Comparison of ENCODE assay signal across 22 mouse cellular contexts in genomic region chr3:14950031-14950430, GRCm38 (mm10).
A peak's percentile ranks its signal among the peaks of the same experiment; 100 is the strongest.
DNase-seq lines count a peak whose midpoint lies in the region; ATAC-seq and TF ChIP-seq lines count a peak whose summit lies in the region.
"Had no signal": no experiment of that assay in that cellular context is flagged by ENCODE, and none has a peak within 500 bp of the region (broad histone marks: within the 10 kb centered on the region; RNA-seq: fewer than 3 reads in every experiment).

No protein-coding gene starts in this region.

- H3K9me3 ChIP-seq in midbrain, postnatal 0 days (ENCODE audit: low read length): no peaks in the 10 kb centered on the region
- no peaks in the 10 kb centered on the region for H3K9me3 ChIP-seq in midbrain, embryonic 16.5 days (replicated peaks; ENCODE audit: control insufficient read depth, low read length, poor library complexity, severe bottlenecking)
- H3K9me3 ChIP-seq in forebrain, embryonic 15.5 days: no peaks in the 10 kb centered on the region
- H3K9me3 ChIP-seq: heart, embryonic 10.5 days; limb, embryonic 10.5 days; liver, embryonic 15.5 days; lung, embryonic 15.5 days; neural tube, embryonic 15.5 days had no signal

- ATAC-seq in midbrain, postnatal 0 days (ENCODE audit: low FRiP score): no peak
- no peak for ATAC-seq in midbrain, embryonic 16.5 days
- ATAC-seq in forebrain, embryonic 15.5 days (replicated peaks): no peak; the same call in 1 of the 2 replicates
- ATAC-seq: intestine, postnatal 0 days had no signal

- 93% methylated on average over 2 of the region's 2 CpGs for WGBS in midbrain, postnatal 0 days
- WGBS in midbrain, embryonic 16.5 days: 91% methylated on average over 2 of the region's 2 CpGs
- 6% methylated on average over 2 of the region's 2 CpGs for WGBS in cerebellum, adult 2 months
- 80% methylated on average over 2 of the region's 2 CpGs for WGBS in forebrain, embryonic 15.5 days

- no peaks in the 10 kb centered on the region for H3K36me3 ChIP-seq in midbrain, postnatal 0 days (ENCODE audit: insufficient read depth, low read length)
- no peaks in the 10 kb centered on the region for H3K36me3 ChIP-seq in midbrain, embryonic 16.5 days (ENCODE audit: control insufficient read depth, insufficient read depth, low read length)
- H3K36me3 ChIP-seq in forebrain, embryonic 15.5 days: no peaks in the 10 kb centered on the region
- H3K36me3 ChIP-seq: heart, embryonic 10.5 days; limb, embryonic 10.5 days; liver, embryonic 15.5 days; lung, embryonic 15.5 days; neural tube, embryonic 15.5 days had no signal

- no peak overlapping the region for H3K4me2 ChIP-seq in midbrain, postnatal 0 days (ENCODE audit: low read depth, low read length, poor library complexity, severe bottlenecking)
- no peak overlapping the region for H3K4me2 ChIP-seq in midbrain, embryonic 16.5 days (ENCODE audit: low read length)
- no peak overlapping the region for H3K4me2 ChIP-seq in forebrain, embryonic 15.5 days (replicated peaks)
- H3K4me2 ChIP-seq: liver, embryonic 15.5 days; lung, embryonic 15.5 days; neural tube, embryonic 15.5 days had no signal

- DNase-seq in midbrain, postnatal 0 days (ENCODE audit: low spot score): peak; percentile 51
- peak; percentile 63 to 87 for DNase-seq in cerebellum, adult 2 months
- peak; percentile 75 to 78 for DNase-seq in cerebellum, postnatal 25 days
- DNase-seq in kidney, postnatal 36 days: no peak
- DNase-seq in urinary bladder, postnatal 10 days (ENCODE audit: low spot score): no peak
- DNase-seq: adrenal gland, adult 2 months; gastrocnemius, adult 2 months; heart, postnatal 4 days; kidney, postnatal 4 days; liver; lung, postnatal 4 days; midbrain, embryonic 14.5 days; thymus, adult 2 months had no signal

- H3K9ac ChIP-seq in midbrain, postnatal 0 days (replicated peaks; ENCODE audit: low read length, poor library complexity, severe bottlenecking): no peak overlapping the region
- no peak overlapping the region for H3K9ac ChIP-seq in midbrain, embryonic 16.5 days (ENCODE audit: low read depth, low read length)
- no peak overlapping the region for H3K9ac ChIP-seq in forebrain, embryonic 15.5 days (replicated peaks)
- H3K9ac ChIP-seq: liver, embryonic 15.5 days; lung, embryonic 15.5 days; neural tube, embryonic 15.5 days had no signal

- TF ChIP-seq CTCF in midbrain, postnatal 0 days (IDR thresholded peaks at IDR 0.05): no peak
- TF ChIP-seq CTCF in cerebellum, adult 2 months (IDR thresholded peaks at IDR 0.05; ENCODE audit: borderline replicate concordance, insufficient read depth, low read depth, low read length): no peak

- no peaks in the 10 kb centered on the region for H3K27me3 ChIP-seq in midbrain, postnatal 0 days (ENCODE audit: insufficient read depth, low read length)
- H3K27me3 ChIP-seq in midbrain, embryonic 16.5 days (ENCODE audit: control insufficient read depth, insufficient read depth, low read depth, low read length): no peaks in the 10 kb centered on the region
- H3K27me3 ChIP-seq in cerebellum, adult 2 months (ENCODE audit: control insufficient read depth, insufficient read depth, low read length): no peaks in the 10 kb centered on the region
- H3K27me3 ChIP-seq in forebrain, embryonic 15.5 days: no peaks in the 10 kb centered on the region
- H3K27me3 ChIP-seq: liver, embryonic 15.5 days; lung, embryonic 15.5 days; neural tube, embryonic 15.5 days had no signal

- H3K4me1 ChIP-seq in midbrain, postnatal 0 days (ENCODE audit: insufficient read depth, low read length): no peaks in the 10 kb centered on the region
- no peaks in the 10 kb centered on the region for H3K4me1 ChIP-seq in midbrain, embryonic 16.5 days (ENCODE audit: control insufficient read depth, insufficient read depth, low read length)
- H3K4me1 ChIP-seq in cerebellum, adult 2 months (ENCODE audit: control insufficient read depth, insufficient read depth, low read length): peaks cover 7% of the 10 kb centered on the region; the same call in 1 of the 2 replicates
- H3K4me1 ChIP-seq in forebrain, embryonic 15.5 days: no peaks in the 10 kb centered on the region
- H3K4me1 ChIP-seq: heart, embryonic 10.5 days; limb, embryonic 10.5 days; neural tube, embryonic 15.5 days had no signal

- H3K27ac ChIP-seq in midbrain, postnatal 0 days (ENCODE audit: low read depth, low read length): no peak overlapping the region
- H3K27ac ChIP-seq in midbrain, embryonic 16.5 days (ENCODE audit: low read length): no peak overlapping the region
- H3K27ac ChIP-seq in cerebellum, adult 2 months (ENCODE audit: insufficient read depth, low read length): no peak overlapping the region
- H3K27ac ChIP-seq in forebrain, embryonic 15.5 days (replicated peaks): no peak overlapping the region
- H3K27ac ChIP-seq: gastrocnemius, adult 2 months; heart, embryonic 10.5 days; left cerebral cortex, adult 2 months; limb, embryonic 10.5 days; liver, embryonic 15.5 days; lung, embryonic 15.5 days; neural tube, embryonic 15.5 days had no signal

- TF ChIP-seq POLR2A in cerebellum, adult 2 months (IDR thresholded peaks at IDR 0.05; ENCODE audit: borderline replicate concordance, insufficient read depth, low read length): no peak

- H3K4me3 ChIP-seq in midbrain, postnatal 0 days (ENCODE audit: low read depth, low read length): no peak overlapping the region
- H3K4me3 ChIP-seq in midbrain, embryonic 16.5 days (ENCODE audit: low read depth, low read length): no peak overlapping the region
- H3K4me3 ChIP-seq in cerebellum, adult 2 months (replicated peaks; ENCODE audit: insufficient read depth, low read depth, low read length): no peak overlapping the region
- no peak overlapping the region for H3K4me3 ChIP-seq in forebrain, embryonic 15.5 days
- H3K4me3 ChIP-seq: gastrocnemius, adult 2 months; heart, embryonic 10.5 days; left cerebral cortex, adult 2 months; limb, embryonic 10.5 days; liver, embryonic 15.5 days; lung, embryonic 15.5 days; neural tube, embryonic 15.5 days had no signal

Comparison
In these comparisons a context has a peak if more than half of its experiments do, and no peak if none do; other contexts are left out.
1. DNase-seq: peak in midbrain, postnatal 0 days (single experiment), cerebellum, adult 2 months (2 of 2) and cerebellum, postnatal 25 days (2 of 2); none in kidney, postnatal 36 days (0 of 2) and urinary bladder, postnatal 10 days (single experiment).